Mouse (Mus musculus): Measurements from ENCODE around the gene Prrc2c. TPM values are rescaled to one million over a fixed set of nuclear protein-coding genes. Genes with fewer than 3 reads are reported as not detected.
"Not testable (repeated sequence)": the region's sequence is repeated elsewhere in the genome, so short reads cannot be mapped to it uniquely, and the experiment has no call there.

The Prrc2c gene
- 134 and 135 TPM in 2 replicates for polyA plus RNA-seq (2015; fragmentation: Nextera tagmentation; extraction: Ambion mirVana)

DNA sequence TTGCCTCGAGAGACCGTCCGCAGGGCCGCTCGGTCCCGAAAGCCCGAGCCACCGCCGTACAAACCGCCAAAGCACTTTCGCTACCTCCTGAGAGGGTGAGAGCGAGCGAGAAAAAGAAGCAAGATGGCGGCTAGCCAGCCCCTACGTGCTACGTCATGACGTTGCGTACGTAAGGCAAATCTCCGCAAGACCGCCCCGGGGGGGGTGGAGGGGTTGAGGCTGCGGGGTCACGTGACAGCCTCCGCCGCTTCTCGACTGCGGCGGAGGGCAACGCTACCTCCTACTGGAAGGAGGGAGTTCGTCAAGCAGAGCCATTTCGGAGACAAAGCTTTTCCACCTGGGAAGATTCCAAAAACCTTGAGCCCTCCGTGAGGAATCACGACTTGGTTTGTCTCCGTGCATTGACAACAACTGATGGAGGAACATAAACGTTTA lies at the start of gene Prrc2c:
Prrc2c (minus strand) TSS at position 156 of the 435 bp plus-strand sequence.
- Histone ChIP-seq H3K27me3 (no peaks in the 10 kb centered on the region), H3K36me3 (no peaks in the 10 kb centered on the region), H3K4me3 (peak within 1 kb of the TSS; percentile 99), H3K27ac (peak within 1 kb of the TSS; percentile 100), H3K9ac (peak within 1 kb of the TSS; percentile 99), H3K4me1 (peaks cover 11% of the 10 kb centered on the region), H3K9me3 (no peaks in the 10 kb centered on the region), H3K4me2 (peak within 1 kb of the TSS; percentile 59)
- ATAC-seq (ENCODE audit: insufficient number of reproducible peaks, low FRiP score, low TSS enrichment, low read depth), result peak; percentile 93
- under 1% methylated on average over 36 of the region's 36 CpGs for WGBS

DNA sequence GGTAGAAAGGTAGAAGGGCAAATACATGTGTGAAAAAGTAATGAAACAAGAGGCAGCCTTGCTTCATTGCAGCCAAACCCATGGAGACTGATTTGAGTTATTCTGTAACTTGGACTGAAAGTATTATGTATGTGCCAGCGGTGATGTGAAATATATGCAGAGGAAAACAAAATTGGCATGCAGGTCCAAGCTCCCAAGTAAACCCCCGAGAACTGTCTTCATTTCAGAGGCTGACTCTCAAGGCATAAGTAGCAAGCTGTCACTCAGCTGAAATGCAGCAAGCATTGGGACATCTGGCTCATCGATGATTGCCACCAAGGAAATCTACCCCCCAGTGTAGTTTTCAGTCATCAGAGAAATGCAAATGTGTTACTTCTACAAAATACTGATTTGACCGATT lies 44.9 kb upstream of the Prrc2c start:
- Histone ChIP-seq H3K27me3 (no peaks in the 10 kb centered on the region), H3K4me3 (no peak overlapping the region), H3K36me3 (no peaks in the 10 kb centered on the region), H3K9me3 (no peaks in the 10 kb centered on the region), H3K4me1 (no peaks in the 10 kb centered on the region), H3K4me2 (no peak overlapping the region), H3K9ac (no peak overlapping the region), H3K27ac (no peak overlapping the region)
- no peak for ATAC-seq (ENCODE audit: insufficient number of reproducible peaks, low FRiP score, low TSS enrichment, low read depth)
- 81% methylated on average over 4 of the region's 4 CpGs for WGBS

- 74% methylated on average over 7 of the region's 7 CpGs for WGBS
- Histone ChIP-seq H3K27me3 (no peaks in the 10 kb centered on the region), H3K36me3 (no peaks in the 10 kb centered on the region), H3K4me2 (no peak overlapping the region), H3K9ac (no peak overlapping the region), H3K4me3 (no peak overlapping the region), H3K27ac (no peak overlapping the region), H3K9me3 (no peaks in the 10 kb centered on the region), H3K4me1 (no peaks in the 10 kb centered on the region)
- no peak for ATAC-seq (ENCODE audit: insufficient number of reproducible peaks, low FRiP score, low TSS enrichment, low read depth)
Measured at GRCm38 (mm10) chr1:162783669-162784248, 43.4 kb upstream of the Prrc2c start.

GRCm38 (mm10) chr1:162781035-162781434 lies 40.7 kb upstream of the Prrc2c start:
- 90% methylated on average over 2 of the region's 2 CpGs for WGBS
- H3K9ac ChIP-seq; ATAC-seq (ENCODE audit: insufficient number of reproducible peaks, low FRiP score, low TSS enrichment, low read depth); H3K4me3 ChIP-seq; H3K4me1 ChIP-seq; H3K4me2 ChIP-seq; H3K9me3 ChIP-seq; H3K36me3 ChIP-seq; H3K27ac ChIP-seq; H3K27me3 ChIP-seq: not testable (repeated sequence)

DNA sequence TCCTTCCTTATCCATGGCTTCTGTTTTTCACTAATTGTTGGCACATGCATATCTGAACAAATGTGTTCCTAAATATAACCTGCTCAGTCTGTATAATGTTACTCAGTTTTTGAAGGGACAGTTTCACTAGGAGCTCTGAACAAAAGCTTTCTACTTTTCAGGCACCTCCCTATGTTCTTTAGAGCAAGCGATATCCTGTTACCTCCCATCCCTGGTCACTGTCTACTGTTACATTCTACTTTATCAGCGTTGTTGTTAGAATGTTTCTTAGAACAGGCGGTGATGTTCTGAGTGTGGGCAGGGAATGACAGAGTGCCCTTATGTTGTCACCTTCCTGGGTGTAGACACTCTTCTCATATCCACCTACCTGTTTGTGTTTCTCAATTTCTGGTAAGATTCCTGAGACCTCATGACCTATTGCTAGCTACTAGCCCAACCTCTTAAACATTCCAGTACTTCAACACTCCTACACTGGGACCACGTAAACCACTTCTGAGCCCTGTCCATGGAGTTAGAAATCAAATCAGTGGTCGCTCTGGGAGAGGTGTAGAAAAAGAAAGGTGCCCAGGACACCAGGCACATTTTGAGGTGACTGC lies 37.7 kb upstream of the Prrc2c start:
- Histone ChIP-seq H3K9me3 (no peaks in the 10 kb centered on the region), H3K9ac (no peak overlapping the region)

DNA sequence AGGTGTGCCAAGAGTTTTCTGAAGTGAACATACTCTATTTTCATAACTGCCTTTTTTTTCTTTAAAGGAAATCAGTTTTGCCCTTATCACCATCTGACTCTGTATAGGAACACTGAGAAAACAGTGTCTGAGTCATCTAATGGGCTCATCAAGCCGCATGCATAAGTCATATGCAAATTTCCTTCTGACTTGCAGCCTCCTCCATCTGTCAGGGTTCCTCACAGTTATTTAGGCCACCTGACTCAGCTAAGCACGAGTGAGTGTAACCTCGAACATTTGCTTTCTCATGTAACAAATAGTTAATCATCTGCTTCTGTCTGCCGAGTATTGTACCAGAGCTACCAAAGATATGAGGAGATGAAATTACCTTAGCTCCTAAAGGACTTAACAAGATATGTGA lies 33.3 kb upstream of the Prrc2c start:
- Histone ChIP-seq H3K27ac (no peak overlapping the region), H3K36me3 (no peaks in the 10 kb centered on the region), H3K4me3 (no peak overlapping the region), H3K4me1 (no peaks in the 10 kb centered on the region), H3K4me2 (no peak overlapping the region), H3K9ac (no peak overlapping the region), H3K27me3 (no peaks in the 10 kb centered on the region), H3K9me3 (no peaks in the 10 kb centered on the region)
- WGBS, result 66% methylated on average over 4 of the region's 4 CpGs
- no peak for ATAC-seq (ENCODE audit: insufficient number of reproducible peaks, low FRiP score, low TSS enrichment, low read depth)

More for the DNA sequence above, 37.7 kb upstream of the Prrc2c start:
- Histone ChIP-seq H3K4me1 (no peaks in the 10 kb centered on the region), H3K27ac (no peak overlapping the region), H3K27me3 (no peaks in the 10 kb centered on the region), H3K4me3 (no peak overlapping the region), H3K36me3 (no peaks in the 10 kb centered on the region), H3K4me2 (no peak overlapping the region)
- WGBS, result 82% methylated on average over 5 of the region's 5 CpGs
- no peak for ATAC-seq (ENCODE audit: insufficient number of reproducible peaks, low FRiP score, low TSS enrichment, low read depth)

- WGBS, result 63% methylated on average over 4 of the region's 4 CpGs
- Histone ChIP-seq H3K4me1 (no peaks in the 10 kb centered on the region), H3K4me3 (no peak overlapping the region), H3K27ac (no peak overlapping the region), H3K9me3 (no peaks in the 10 kb centered on the region), H3K27me3 (no peaks in the 10 kb centered on the region), H3K36me3 (no peaks in the 10 kb centered on the region), H3K9ac (no peak overlapping the region), H3K4me2 (no peak overlapping the region)
- ATAC-seq (ENCODE audit: insufficient number of reproducible peaks, low FRiP score, low TSS enrichment, low read depth), result no peak
Measured at GRCm38 (mm10) chr1:162771617-162772360, 31.4 kb upstream of the Prrc2c start.

- H3K27ac ChIP-seq, result no peak overlapping the region
- WGBS, result 78% methylated on average over 6 of the region's 6 CpGs
- H3K9ac ChIP-seq, result no peak overlapping the region
- ATAC-seq (ENCODE audit: insufficient number of reproducible peaks, low FRiP score, low TSS enrichment, low read depth), result no peak
- no peaks in the 10 kb centered on the region for H3K4me1 ChIP-seq
- H3K27me3 ChIP-seq, result no peaks in the 10 kb centered on the region
- no peaks in the 10 kb centered on the region for H3K9me3 ChIP-seq
- no peaks in the 10 kb centered on the region for H3K36me3 ChIP-seq
- no peak overlapping the region for H3K4me3 ChIP-seq
- no peak overlapping the region for H3K4me2 ChIP-seq
Measured at GRCm38 (mm10) chr1:162752009-162752408, 11.7 kb upstream of the Prrc2c start.

GRCm38 (mm10) chr1:162749607-162750006 lies 9.3 kb upstream of the Prrc2c start:
- Histone ChIP-seq H3K36me3 (no peaks in the 10 kb centered on the region), H3K27me3 (no peaks in the 10 kb centered on the region), H3K27ac (no peak overlapping the region), H3K9me3 (no peaks in the 10 kb centered on the region), H3K4me1 (no peaks in the 10 kb centered on the region), H3K9ac (no peak overlapping the region), H3K4me2 (no peak overlapping the region), H3K4me3 (no peak overlapping the region)
- WGBS, result 71% methylated on average over 7 of the region's 7 CpGs
- ATAC-seq (ENCODE audit: insufficient number of reproducible peaks, low FRiP score, low TSS enrichment, low read depth), result no peak

DNA sequence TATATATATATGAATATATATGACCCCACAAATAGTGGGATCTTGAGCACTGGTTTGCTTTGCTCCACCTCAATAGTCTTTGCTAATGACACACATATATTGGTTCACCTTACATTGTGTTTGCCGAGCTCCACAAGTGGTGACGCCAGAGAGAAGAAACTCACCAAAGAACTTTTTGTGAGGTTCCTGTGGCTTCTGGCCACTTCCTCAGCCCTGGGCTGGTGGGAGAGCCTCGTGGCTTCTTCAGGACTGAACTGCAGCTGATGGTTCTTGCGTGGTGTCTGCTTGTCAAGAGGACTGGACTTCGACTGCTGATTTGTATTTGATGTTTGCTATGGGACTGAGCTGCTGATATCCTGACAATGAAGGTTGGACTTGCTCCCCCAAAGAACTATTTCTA lies 8.4 kb upstream of the Prrc2c start:
- no peak overlapping the region for H3K4me2 ChIP-seq
- no peaks in the 10 kb centered on the region for H3K9me3 ChIP-seq
- no peak overlapping the region for H3K9ac ChIP-seq
- H3K36me3 ChIP-seq, result no peaks in the 10 kb centered on the region
- no peak overlapping the region for H3K4me3 ChIP-seq
- no peak overlapping the region for H3K27ac ChIP-seq
- no peaks in the 10 kb centered on the region for H3K4me1 ChIP-seq
- H3K27me3 ChIP-seq, result no peaks in the 10 kb centered on the region
- no peak for ATAC-seq (ENCODE audit: insufficient number of reproducible peaks, low FRiP score, low TSS enrichment, low read depth)
- 75% methylated on average over 5 of the region's 5 CpGs for WGBS

DNA sequence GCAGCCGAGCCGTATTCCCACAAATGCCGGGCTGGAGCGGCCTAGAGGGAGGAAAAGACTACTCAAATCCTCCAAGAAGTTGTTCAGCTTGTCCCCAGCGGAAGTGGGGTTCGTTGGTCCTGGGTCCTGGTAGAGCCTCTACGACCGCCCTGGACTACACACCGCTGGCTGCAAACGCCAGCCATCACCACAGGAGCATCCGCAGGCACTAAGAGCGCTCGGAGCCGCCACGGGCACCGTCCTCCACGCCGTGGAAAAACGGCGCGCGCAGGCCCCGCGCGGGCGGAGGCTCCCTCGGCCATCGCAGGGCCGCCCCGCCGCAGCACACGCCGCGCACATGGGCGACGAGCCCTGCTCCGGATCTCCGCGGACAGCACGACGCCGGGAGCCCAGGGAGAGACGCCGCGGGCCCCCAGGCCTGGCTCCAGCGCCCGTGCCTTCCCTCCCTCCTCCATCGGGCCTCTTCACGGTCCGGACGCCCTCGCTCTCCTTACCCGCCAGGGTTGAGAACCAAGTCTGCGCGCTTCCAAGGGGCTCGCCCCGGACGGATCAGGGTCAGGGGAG lies 443 bp downstream of the Prrc2c start:
- Histone ChIP-seq H3K4me1 (peaks cover 11% of the 10 kb centered on the region), H3K27me3 (no peaks in the 10 kb centered on the region), H3K27ac (peak overlapping the region; percentile 100), H3K9me3 (no peaks in the 10 kb centered on the region), H3K4me3 (peak overlapping the region; percentile 99), H3K9ac (peak overlapping the region; percentile 99), H3K36me3 (no peaks in the 10 kb centered on the region), H3K4me2 (peak overlapping the region; percentile 59)
- peak; percentile 84 for ATAC-seq (ENCODE audit: insufficient number of reproducible peaks, low FRiP score, low TSS enrichment, low read depth)
- WGBS, result under 1% methylated on average over 58 of the region's 58 CpGs

GRCm38 (mm10) chr1:162739406-162739805 lies 950 bp downstream of the Prrc2c start:
- Histone ChIP-seq H3K4me3 (peak overlapping the region; percentile 99), H3K36me3 (no peaks in the 10 kb centered on the region), H3K27me3 (no peaks in the 10 kb centered on the region), H3K9me3 (no peaks in the 10 kb centered on the region), H3K27ac (peak overlapping the region; percentile 100), H3K4me1 (peaks cover 11% of the 10 kb centered on the region), H3K4me2 (peak overlapping the region; percentile 59), H3K9ac (peak overlapping the region; percentile 99)
- WGBS, result 0% methylated on average over 10 of the region's 10 CpGs
- ATAC-seq (ENCODE audit: insufficient number of reproducible peaks, low FRiP score, low TSS enrichment, low read depth), result no peak

All from limb, embryonic 15.5 days (tissue).